Mouse (Mus musculus) stomach, embryonic 15.5 days (tissue): Measurements from ENCODE around the gene 1600014C23Rik. TPM values are rescaled to one million over a fixed set of nuclear protein-coding genes. Genes with fewer than 3 reads are reported as not detected.

Experiments used
- ATAC-seq: fragments of 200-750 bp; cut with Nextera tagmentation; 2 replicates; pipeline ENCODE4 v1.8.0; 2017; ENCODE audit warnings: low read depth, moderate number of reproducible peaks, moderate TSS enrichment; ENCODE audit not compliant: insufficient read depth, low FRiP score
- H3K27ac ChIP-seq: fragments of 300-500 bp; sonication (generic); 2 replicates; pipeline ENCODE4 v1.5.1; 2015; ENCODE audit warnings: mild to moderate bottlenecking, inconsistent platforms
- H3K27me3 ChIP-seq: fragments of 300-500 bp; sonication (generic); replicated peaks from 2 replicates; pipeline ENCODE4 v1.6.1; 2015; ENCODE audit warnings: inconsistent platforms
- H3K36me3 ChIP-seq: fragments of 300-500 bp; sonication (generic); 2 replicates; pipeline ENCODE4 v1.6.1; 2015; ENCODE audit warnings: inconsistent platforms
- H3K4me1 ChIP-seq: fragments of 300-500 bp; sonication (generic); 2 replicates; pipeline ENCODE4 v1.6.1; 2015; ENCODE audit warnings: inconsistent platforms
- H3K4me2 ChIP-seq: fragments of 300-500 bp; sonication (generic); 2 replicates; pipeline ENCODE4 v1.6.1; 2015; ENCODE audit warnings: mild to moderate bottlenecking, inconsistent platforms
- H3K4me3 ChIP-seq: fragments of 300-500 bp; sonication (generic); replicated peaks from 2 replicates; pipeline ENCODE4 v1.5.1; 2015; ENCODE audit warnings: inconsistent platforms
- H3K9ac ChIP-seq: fragments of 300-500 bp; sonication (generic); 2 replicates; pipeline ENCODE4 v1.6.1; 2015; ENCODE audit warnings: inconsistent platforms
- H3K9me3 ChIP-seq: fragments of 300-500 bp; sonication (generic); 2 replicates; pipeline ENCODE4 v1.6.1; 2016; ENCODE audit warnings: inconsistent platforms
- WGBS: fragments of 180-500 bp; shearing (Covaris S2); methylation state at CpG from one replicate; pipeline ENCODE4 v1.1.7; 2015; 5-methylcytosine and 5-hydroxymethylcytosine counted together
- polyA plus RNA-seq: library from polyadenylated mRNA; unstranded; fragments of >200 nt; fragmentation: Nextera tagmentation; extraction: Ambion mirVana; gene quantifications from 2 replicates; pipeline ENCODE4 v1.2.1, GENCODE M21; 2015

Gene 1600014C23Rik
- polyA plus RNA-seq, 1 experiment from 2014 or later, result not detected

DNA sequence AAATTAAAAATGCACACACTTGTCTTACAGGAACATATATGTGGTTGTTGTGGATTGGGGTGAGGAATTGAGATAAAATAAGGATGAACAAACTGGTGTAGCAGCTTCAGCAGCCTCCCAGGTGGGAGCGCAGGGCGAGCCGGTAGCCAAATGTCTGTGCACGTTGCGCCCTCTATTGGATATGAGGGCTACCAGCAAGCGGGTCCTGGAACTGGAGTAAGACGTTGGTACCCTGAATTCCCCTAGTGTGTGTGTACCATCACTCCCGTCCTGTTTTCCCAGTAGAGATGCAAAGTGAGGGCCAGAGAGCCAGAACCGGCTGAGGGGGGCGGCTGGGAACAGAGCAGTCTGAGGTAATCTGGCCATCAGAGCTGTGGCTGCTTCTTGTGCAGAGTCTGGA lies 15.3 kb downstream of the 1600014C23Rik start:
- WGBS, result 8% methylated on average over 10 of the region's 10 CpGs

DNA sequence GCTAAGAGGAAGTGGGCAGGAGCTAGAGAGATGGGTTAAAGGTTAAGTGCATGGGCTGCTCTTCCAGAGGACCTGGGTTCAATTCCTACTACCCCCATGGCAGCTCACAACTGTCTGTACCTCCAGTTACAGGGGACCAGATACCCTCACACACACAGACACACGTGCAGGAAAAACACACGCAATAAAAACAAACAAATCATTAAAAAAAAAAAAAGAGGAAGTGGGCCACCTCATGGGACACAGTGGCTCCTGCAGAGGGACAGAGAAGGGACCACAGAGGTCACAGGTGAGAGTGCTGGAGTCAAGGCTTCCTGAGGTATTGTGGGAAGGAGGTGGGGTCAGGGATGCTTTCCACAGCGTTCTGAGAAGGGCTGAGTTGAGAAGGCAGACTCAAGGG lies 22.1 kb downstream of the 1600014C23Rik start:
- no peak overlapping the region for H3K27ac ChIP-seq
- 46% methylated on average over 3 of the region's 3 CpGs for WGBS

More for the DNA sequence above, 15.3 kb downstream of the 1600014C23Rik start:
- Histone ChIP-seq H3K4me3 (no peak overlapping the region), H3K4me2 (no peak overlapping the region), H3K27me3 (no peaks in the 10 kb centered on the region), H3K4me1 (0 out of 2 replicates have a peak, but pooled peaks cover 3% of the 10 kb centered on the region), H3K27ac (no peak overlapping the region), H3K36me3 (no peaks in the 10 kb centered on the region), H3K9ac (no peak overlapping the region), H3K9me3 (no peaks in the 10 kb centered on the region)
- ATAC-seq, result peak; percentile 54

DNA sequence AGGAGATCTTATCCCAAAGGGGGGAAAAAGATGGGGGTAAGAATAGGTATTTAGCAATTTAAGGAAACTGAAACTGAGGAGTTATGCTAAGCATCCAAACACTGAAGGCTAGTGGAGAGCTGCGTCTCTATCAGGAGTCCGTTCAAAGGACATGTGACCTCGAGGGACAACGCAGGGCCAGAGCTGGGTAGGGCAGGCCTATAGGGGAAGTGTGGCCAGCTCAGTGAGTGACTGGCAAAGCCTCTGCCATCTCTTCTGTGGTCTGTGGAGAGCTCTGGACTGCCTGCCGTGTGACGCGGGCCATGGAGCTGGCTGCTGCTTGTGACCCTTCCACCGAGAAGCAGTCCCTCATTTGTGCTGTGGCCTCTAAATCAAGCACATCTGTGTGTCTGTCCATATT lies 23.2 kb downstream of the 1600014C23Rik start:
- no peak overlapping the region for H3K4me3 ChIP-seq
- no peak overlapping the region for H3K27ac ChIP-seq
- WGBS, result 79% methylated on average over 8 of the region's 8 CpGs
- no peak overlapping the region for H3K4me2 ChIP-seq
- H3K36me3 ChIP-seq, result no peaks in the 10 kb centered on the region
- ATAC-seq, result no peak
- no peak overlapping the region for H3K9ac ChIP-seq
- no peaks in the 10 kb centered on the region for H3K27me3 ChIP-seq
- H3K9me3 ChIP-seq, result no peaks in the 10 kb centered on the region
- no peaks in the 10 kb centered on the region for H3K4me1 ChIP-seq

More for the DNA sequence above, 22.1 kb downstream of the 1600014C23Rik start:
- no peaks in the 10 kb centered on the region for H3K27me3 ChIP-seq
- H3K4me2 ChIP-seq, result no peak overlapping the region
- no peaks in the 10 kb centered on the region for H3K9me3 ChIP-seq
- H3K9ac ChIP-seq, result no peak overlapping the region
- no peak for ATAC-seq
- H3K36me3 ChIP-seq, result no peaks in the 10 kb centered on the region
- H3K4me3 ChIP-seq, result no peak overlapping the region
- no peaks in the 10 kb centered on the region for H3K4me1 ChIP-seq

DNA sequence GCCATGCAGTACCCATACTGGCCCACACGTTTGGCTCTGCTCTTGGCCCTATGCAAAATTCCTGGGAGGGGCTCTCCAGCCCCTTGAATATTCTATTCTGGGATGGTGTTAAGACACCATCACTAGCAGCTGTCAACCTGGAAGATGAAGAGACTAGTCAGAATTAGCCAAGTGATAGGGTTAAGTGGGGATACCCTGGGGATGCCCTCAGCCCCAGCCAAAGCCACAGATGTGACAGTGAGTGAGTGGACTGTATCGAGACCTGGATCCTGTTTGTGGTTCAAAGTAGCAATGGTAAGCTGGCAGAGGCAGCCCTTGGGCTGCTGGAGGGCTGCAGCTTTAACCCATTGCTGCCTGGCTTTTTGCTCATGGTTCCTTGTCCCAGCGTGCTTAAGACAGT lies 23.8 kb downstream of the 1600014C23Rik start:
- Histone ChIP-seq H3K4me1 (no peaks in the 10 kb centered on the region), H3K4me2 (no peak overlapping the region), H3K9me3 (no peaks in the 10 kb centered on the region), H3K4me3 (no peak overlapping the region), H3K36me3 (no peaks in the 10 kb centered on the region), H3K9ac (no peak overlapping the region), H3K27me3 (no peaks in the 10 kb centered on the region), H3K27ac (no peak overlapping the region)
- WGBS, result 37% methylated on average over 3 of the region's 3 CpGs
- ATAC-seq, result no peak

DNA sequence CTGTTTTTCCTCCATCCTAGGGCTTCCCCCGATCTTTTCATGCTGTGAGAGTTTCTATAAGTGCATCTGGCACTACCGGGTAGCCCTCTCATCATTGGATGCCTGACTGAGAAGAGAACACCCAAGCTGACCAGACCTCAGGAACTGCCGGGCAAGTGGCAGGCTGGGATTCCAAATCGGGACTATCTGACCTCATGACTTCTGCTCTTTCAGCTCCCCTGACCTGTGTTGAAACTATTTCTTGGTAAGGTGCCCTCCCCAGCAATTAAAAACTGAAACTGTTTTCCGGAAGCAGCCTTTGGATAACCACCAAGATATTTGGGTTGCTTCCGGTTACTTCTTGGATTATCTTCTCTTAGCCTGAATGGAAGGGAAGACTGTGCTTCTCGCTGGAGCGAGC lies 25.5 kb downstream of the 1600014C23Rik start:
- H3K27me3 ChIP-seq, result no peaks in the 10 kb centered on the region
- no peaks in the 10 kb centered on the region for H3K4me1 ChIP-seq
- 79% methylated on average over 8 of the region's 8 CpGs for WGBS
- no peak overlapping the region for H3K4me3 ChIP-seq
- no peak overlapping the region for H3K9ac ChIP-seq
- H3K36me3 ChIP-seq, result no peaks in the 10 kb centered on the region
- H3K4me2 ChIP-seq, result no peak overlapping the region
- ATAC-seq, result no peak
- no peaks in the 10 kb centered on the region for H3K9me3 ChIP-seq
- no peak overlapping the region for H3K27ac ChIP-seq

DNA sequence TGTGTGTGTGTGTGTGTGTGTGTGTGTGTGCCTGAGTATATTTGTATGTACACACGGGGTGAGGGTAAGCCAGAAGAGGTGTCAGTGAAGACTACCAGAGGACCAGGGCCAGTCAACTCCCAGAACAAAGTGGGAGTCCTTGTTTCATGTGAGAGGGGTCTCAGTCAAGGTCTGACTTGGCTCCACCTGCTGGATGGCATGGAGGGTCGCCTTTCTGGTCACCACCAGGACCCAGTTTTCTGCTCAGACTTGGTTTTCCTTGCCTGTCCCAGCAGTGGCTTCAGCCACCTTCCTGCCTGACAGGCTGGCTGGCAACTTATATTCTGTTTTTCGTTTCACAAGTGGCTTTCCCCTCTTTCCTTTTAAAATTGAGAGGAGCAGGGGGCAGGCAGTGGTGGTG lies 26.3 kb downstream of the 1600014C23Rik start:
- Histone ChIP-seq H3K9ac (no peak overlapping the region), H3K4me2 (no peak overlapping the region), H3K27me3 (no peaks in the 10 kb centered on the region), H3K4me3 (no peak overlapping the region), H3K36me3 (no peaks in the 10 kb centered on the region), H3K4me1 (no peaks in the 10 kb centered on the region; the same call in 1 of the 2 replicates), H3K27ac (no peak overlapping the region), H3K9me3 (no peaks in the 10 kb centered on the region)
- 24% methylated on average over 3 of the region's 3 CpGs for WGBS
- ATAC-seq, result no peak

DNA sequence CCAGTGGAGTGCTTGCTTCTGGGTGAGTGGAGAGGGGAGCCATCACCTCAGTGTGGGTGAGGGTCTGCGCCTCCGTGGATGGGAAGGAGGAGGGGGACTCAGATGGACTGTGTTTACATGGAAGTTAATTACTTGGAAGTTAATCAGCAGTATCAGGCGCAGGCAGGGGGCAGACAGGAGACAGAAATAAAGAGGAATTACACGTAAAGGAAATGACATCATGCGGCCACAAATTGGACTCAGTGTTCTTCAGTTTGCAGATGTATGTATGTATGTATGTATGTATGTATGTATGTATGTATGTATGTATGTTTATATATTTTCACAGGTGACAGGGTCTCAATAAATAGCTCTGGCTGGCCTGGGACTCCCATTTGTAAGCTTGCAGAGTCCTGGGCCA lies 26.8 kb downstream of the 1600014C23Rik start:
- no peaks in the 10 kb centered on the region for H3K27me3 ChIP-seq
- H3K4me1 ChIP-seq, result no peaks in the 10 kb centered on the region; the same call in 1 of the 2 replicates
- H3K9me3 ChIP-seq, result no peaks in the 10 kb centered on the region
- WGBS, result 61% methylated on average over 5 of the region's 5 CpGs
- ATAC-seq, result no peak
- no peak overlapping the region for H3K27ac ChIP-seq
- no peaks in the 10 kb centered on the region for H3K36me3 ChIP-seq
- H3K4me3 ChIP-seq, result no peak overlapping the region
- H3K4me2 ChIP-seq, result no peak overlapping the region
- no peak overlapping the region for H3K9ac ChIP-seq

DNA sequence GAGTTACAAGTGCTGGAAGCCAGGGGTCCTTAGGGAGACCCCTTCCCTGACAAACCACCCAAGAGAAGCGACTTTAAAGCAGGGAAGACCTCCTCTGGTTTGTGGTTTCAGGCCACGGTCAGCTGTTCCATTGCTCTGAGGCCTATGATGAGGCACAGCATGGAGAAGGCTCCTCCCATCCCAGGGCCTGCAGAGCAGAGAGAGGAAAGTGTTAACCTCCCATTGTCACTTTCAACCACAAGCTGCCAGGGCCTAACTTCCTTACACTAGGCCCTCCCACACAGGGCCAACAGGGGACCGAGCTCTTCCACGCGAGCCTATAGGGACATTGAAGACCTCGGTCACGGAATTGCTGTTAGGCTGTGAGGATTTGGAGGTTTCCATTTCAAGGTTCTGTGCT lies 30.5 kb downstream of the 1600014C23Rik start:
- Histone ChIP-seq H3K4me3 (no peak overlapping the region), H3K27ac (no peak overlapping the region), H3K4me2 (no peak overlapping the region), H3K4me1 (peaks cover 13% of the 10 kb centered on the region; the same call in 1 of the 2 replicates), H3K9me3 (no peaks in the 10 kb centered on the region), H3K36me3 (peaks cover 4% of the 10 kb centered on the region; the same call in 1 of the 2 replicates), H3K27me3 (no peaks in the 10 kb centered on the region), H3K9ac (no peak overlapping the region)
- no peak for ATAC-seq
- WGBS, result 54% methylated on average over 7 of the region's 7 CpGs

DNA sequence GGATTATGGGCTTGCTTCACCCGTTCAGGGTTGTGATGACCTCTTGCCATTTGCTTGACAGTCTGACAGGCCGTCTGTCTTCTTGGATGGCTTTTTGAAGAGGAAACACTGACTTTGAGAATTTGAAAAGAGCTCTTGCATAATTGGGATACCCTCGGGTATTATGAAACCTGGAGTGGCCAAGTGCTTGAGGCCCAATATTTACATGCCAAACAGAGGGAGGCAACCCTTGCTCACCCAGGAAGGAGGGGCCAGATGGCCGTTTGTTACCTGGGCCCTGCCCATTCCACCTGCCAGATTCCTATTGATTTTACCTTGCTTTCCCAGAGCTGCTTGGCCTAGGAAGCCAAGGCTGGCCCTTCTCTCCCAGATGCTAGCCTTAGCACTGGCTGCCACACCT lies 31.4 kb downstream of the 1600014C23Rik start:
- Histone ChIP-seq H3K27ac (peak overlapping the region; percentile 54), H3K9ac (no peak overlapping the region), H3K36me3 (peaks cover 4% of the 10 kb centered on the region; the same call in 1 of the 2 replicates), H3K27me3 (no peaks in the 10 kb centered on the region), H3K4me2 (no peak overlapping the region), H3K9me3 (no peaks in the 10 kb centered on the region), H3K4me3 (no peak overlapping the region), H3K4me1 (peaks cover 13% of the 10 kb centered on the region; the same call in 1 of the 2 replicates)
- peak; percentile 67; the same call in 1 of the 2 replicates for ATAC-seq
- 29% methylated on average over 4 of the region's 4 CpGs for WGBS

DNA sequence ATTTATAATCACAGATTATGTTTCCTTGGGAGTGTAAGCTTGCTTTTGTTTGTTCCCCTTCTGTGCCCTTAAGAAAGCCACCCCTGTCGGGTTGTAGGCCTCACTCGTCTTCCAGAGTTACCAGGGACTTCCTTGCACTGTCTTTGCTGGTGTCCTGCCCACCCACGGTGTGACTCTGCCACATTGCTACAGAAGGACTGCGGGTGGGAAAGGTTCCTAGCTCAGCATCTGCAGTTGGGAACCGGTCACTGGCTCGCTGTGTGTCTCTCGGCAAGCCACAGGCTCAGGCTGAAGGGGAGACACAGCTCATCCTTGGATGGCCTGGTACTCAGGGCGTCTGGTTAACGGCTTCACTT lies 32.4 kb downstream of the 1600014C23Rik start:
- peaks cover 9% of the 10 kb centered on the region; the same call in 1 of the 2 replicates for H3K36me3 ChIP-seq
- no peak overlapping the region for H3K4me2 ChIP-seq
- no peak overlapping the region for H3K27ac ChIP-seq
- no peaks in the 10 kb centered on the region for H3K9me3 ChIP-seq
- WGBS, result 70% methylated on average over 9 of the region's 9 CpGs
- H3K4me1 ChIP-seq, result peaks cover 13% of the 10 kb centered on the region; the same call in 1 of the 2 replicates
- no peak overlapping the region for H3K9ac ChIP-seq
- no peak overlapping the region for H3K4me3 ChIP-seq
- H3K27me3 ChIP-seq, result no peaks in the 10 kb centered on the region
- ATAC-seq, result no peak

DNA sequence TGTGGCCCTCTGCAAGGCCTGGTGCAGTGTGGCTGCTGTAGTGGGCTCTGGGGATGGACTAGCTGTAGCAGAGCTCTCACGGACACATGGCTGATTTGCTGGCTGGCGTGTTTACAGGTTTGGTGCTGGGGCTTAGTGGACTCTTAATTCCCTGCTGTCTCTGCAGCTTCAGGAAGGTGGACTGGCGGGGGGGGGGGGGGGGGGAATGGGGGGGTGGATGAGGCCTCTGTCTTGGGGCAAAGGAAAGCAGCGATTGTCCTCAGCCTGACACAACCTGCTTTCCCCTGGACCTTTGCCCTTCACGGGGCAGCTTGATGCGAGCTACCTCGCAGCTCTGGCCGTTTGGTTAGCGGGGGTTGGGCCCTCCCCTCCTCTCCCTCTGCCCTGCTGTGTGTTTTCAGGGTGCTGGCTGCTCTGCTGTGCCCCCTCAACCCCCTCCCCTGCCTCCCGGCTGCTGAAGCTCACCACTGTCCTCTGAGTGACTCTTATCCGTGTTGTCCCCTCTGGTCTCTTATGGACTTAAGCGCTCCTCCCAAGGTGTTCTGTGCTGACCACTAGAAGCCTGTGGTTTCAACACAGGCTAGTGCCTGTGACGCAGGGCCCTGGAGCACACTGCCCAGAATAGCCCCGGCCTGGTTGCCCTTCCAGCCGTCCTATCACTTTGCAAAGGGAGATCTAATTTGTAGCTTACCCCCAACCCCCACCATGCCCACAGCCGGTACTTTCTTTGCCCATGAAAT lies 33.0 kb downstream of the 1600014C23Rik start:
- 46% methylated on average over 9 of the region's 16 CpGs for WGBS
- H3K4me1 ChIP-seq, result peaks cover 13% of the 10 kb centered on the region; the same call in 1 of the 2 replicates

DNA sequence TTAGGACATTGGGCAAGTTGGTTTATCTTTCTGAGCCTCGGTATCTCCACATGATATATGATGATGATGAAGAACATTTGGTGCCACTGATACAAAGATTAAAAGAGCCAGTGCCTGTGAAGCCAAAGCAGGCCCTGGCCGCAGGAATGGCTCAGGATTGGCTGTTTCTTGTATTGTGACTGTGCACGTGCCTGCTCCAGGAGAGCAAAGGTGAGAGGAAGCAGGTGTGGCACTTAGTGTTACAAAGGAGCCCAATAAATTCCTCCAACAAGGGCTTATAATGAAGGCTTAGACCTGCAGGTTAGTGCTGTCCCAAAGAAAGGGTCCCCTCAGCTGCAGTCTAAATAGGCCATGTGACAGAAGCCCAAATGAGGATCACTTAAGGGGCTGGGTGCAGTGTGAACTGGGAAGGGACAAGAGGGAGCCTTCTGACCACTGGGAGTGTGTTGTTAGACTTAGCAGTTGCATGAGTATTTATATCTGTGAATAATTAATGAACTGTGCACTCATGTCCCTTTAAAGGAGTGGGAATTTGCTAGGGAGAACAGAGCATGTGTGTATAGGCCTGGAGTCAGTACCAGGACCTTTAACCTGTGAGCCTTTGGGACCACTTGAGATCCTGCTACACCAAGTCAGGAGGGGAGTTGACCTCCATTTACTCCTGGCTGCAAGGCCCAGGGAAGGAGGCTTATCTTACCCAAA lies 34.5 kb downstream of the 1600014C23Rik start:
- no peak for ATAC-seq

More for the DNA sequence above, 33.0 kb downstream of the 1600014C23Rik start:
- Histone ChIP-seq H3K9ac (no peak overlapping the region), H3K9me3 (no peaks in the 10 kb centered on the region), H3K4me2 (no peak overlapping the region), H3K4me3 (no peak overlapping the region), H3K27ac (no peak overlapping the region), H3K27me3 (no peaks in the 10 kb centered on the region), H3K36me3 (peaks cover 10% of the 10 kb centered on the region; the same call in 1 of the 2 replicates)
- peak; percentile 33; the same call in 1 of the 2 replicates for ATAC-seq

More for the DNA sequence above, 34.5 kb downstream of the 1600014C23Rik start:
- no peak overlapping the region for H3K9ac ChIP-seq
- no peak overlapping the region for H3K4me2 ChIP-seq
- no peaks in the 10 kb centered on the region for H3K27me3 ChIP-seq
- no peaks in the 10 kb centered on the region for H3K9me3 ChIP-seq
- peaks cover 19% of the 10 kb centered on the region for H3K4me1 ChIP-seq
- H3K36me3 ChIP-seq, result peaks cover 10% of the 10 kb centered on the region; the same call in 1 of the 2 replicates
- no peak overlapping the region for H3K27ac ChIP-seq
- H3K4me3 ChIP-seq, result no peak overlapping the region
- 72% methylated on average over 3 of the region's 3 CpGs for WGBS
